Mouse (Mus musculus) cerebellum, adult 18-20 months (tissue): ENCODE data around the gene Snx29.
"Not testable (repeated sequence)": the region's sequence is repeated elsewhere in the genome, so short reads cannot be mapped to it uniquely, and the experiment has no call there.

ENCODE experiments used
- DNase-seq, 2 experiments: peaks; one replicate each; pipeline ENCODE4 v3.0.0; 2021

The Snx29 gene

GRCm38 (mm10) chr16:11501138-11501537, 178.4 kb downstream of the Snx29 start:
- no peak for DNase-seq

- no peak for DNase-seq
Measured at GRCm38 (mm10) chr16:11501611-11502010, 178.9 kb downstream of the Snx29 start.

GRCm38 (mm10) chr16:11504666-11505491, 182.2 kb downstream of the Snx29 start:
- no peak for DNase-seq

GRCm38 (mm10) chr16:11505492-11506176, 182.9 kb downstream of the Snx29 start:
- peak; percentile 73 to 77 for DNase-seq

- DNase-seq = no peak
Measured at GRCm38 (mm10) chr16:11507188-11507731, 184.6 kb downstream of the Snx29 start.

- DNase-seq = no peak
Measured at GRCm38 (mm10) chr16:11508341-11508740, 185.6 kb downstream of the Snx29 start.

- no peak for DNase-seq
Measured at GRCm38 (mm10) chr16:11510416-11510815, 187.7 kb downstream of the Snx29 start.

GRCm38 (mm10) chr16:11510854-11511253, 188.1 kb downstream of the Snx29 start:
- DNase-seq = no peak

GRCm38 (mm10) chr16:11511696-11512095, 189.0 kb downstream of the Snx29 start:
- not testable (repeated sequence) for DNase-seq

GRCm38 (mm10) chr16:11516681-11517080, 194.0 kb downstream of the Snx29 start:
- no peak for DNase-seq

- DNase-seq = no peak
Measured at GRCm38 (mm10) chr16:11517385-11517784, 194.7 kb downstream of the Snx29 start.

GRCm38 (mm10) chr16:11518803-11519498, 196.2 kb downstream of the Snx29 start:
- DNase-seq = no peak

- peak in 1 of 2 experiments; percentile 40 for DNase-seq
Measured at GRCm38 (mm10) chr16:11526104-11526786, 203.5 kb downstream of the Snx29 start.

- no peak for DNase-seq
Measured at GRCm38 (mm10) chr16:11526996-11527395, 204.3 kb downstream of the Snx29 start.

- DNase-seq = peak; percentile 46 to 48
Measured at GRCm38 (mm10) chr16:11530466-11531194, 207.9 kb downstream of the Snx29 start.

- DNase-seq = no peak
Measured at GRCm38 (mm10) chr16:11531441-11531840, 208.7 kb downstream of the Snx29 start.

- peak; percentile 85 to 92 for DNase-seq
Measured at GRCm38 (mm10) chr16:11532592-11532991, 209.9 kb downstream of the Snx29 start.

- peak in 1 of 2 experiments; percentile 33 for DNase-seq
Measured at GRCm38 (mm10) chr16:11533441-11533840, 210.7 kb downstream of the Snx29 start.

- DNase-seq = no peak
Measured at GRCm38 (mm10) chr16:11537663-11538062, 215.0 kb downstream of the Snx29 start.

GRCm38 (mm10) chr16:11538191-11538590, 215.5 kb downstream of the Snx29 start:
- DNase-seq = no peak

GRCm38 (mm10) chr16:11540961-11541360, 218.3 kb downstream of the Snx29 start:
- DNase-seq = no peak

GRCm38 (mm10) chr16:11541769-11542168, 219.1 kb downstream of the Snx29 start:
- DNase-seq = no peak
